Mouse (Mus musculus): ENCODE results near the gene Atp5d. TPM values are rescaled to one million over a fixed set of nuclear protein-coding genes. Genes with fewer than 3 reads are reported as not detected.

The Atp5d gene
- polyA plus RNA-seq, 1 experiment = 1,163 TPM

DNA sequence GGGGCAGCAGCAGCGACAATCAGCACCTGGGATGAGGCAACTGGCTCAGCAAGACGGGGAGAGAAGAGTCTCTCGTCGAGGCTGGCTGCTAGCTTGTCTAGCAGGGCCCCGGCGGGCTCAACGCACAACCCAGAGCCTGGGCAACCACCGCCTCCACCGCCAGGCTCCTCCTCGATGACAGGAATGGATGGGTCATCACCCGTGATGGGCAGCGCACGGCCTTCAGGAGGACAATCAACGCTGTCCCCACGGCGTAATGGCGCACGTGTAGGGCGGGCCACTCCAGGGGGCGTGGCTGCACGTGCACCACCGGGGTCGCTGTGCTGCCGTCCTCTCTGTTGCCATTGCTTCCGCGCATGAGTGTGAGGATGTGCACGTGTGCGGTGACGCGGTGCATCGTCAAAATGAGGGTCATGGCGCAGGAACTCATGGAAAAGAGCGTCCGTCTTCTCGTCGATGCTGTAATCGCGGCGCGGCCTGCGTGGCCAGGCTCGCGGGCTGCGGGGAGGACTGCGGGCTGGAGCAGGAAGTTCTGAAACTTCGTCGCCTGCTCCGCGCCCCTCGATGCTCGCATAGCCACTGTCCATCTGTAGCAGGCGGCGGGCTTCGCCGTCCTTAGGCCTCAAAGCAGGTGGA lies 7.0 kb upstream of the Atp5d start:
- TF ChIP-seq E2F4 (IDR thresholded peaks at IDR 0.05; ENCODE audit: insufficient read depth) = no peak
- TF ChIP-seq REST (IDR thresholded peaks at IDR 0.05; ENCODE audit: insufficient read depth, insufficient read length) = no peak
- no peak for TF ChIP-seq TCF12 (IDR thresholded peaks at IDR 0.05; ENCODE audit: insufficient read depth, poor library complexity, severe bottlenecking)
- no peak for TF ChIP-seq SRF (IDR thresholded peaks at IDR 0.05; ENCODE audit: control insufficient read depth, insufficient read length, low read depth)
- peak; percentile 57 for TF ChIP-seq POLR2A (IDR thresholded peaks at IDR 0.05; ENCODE audit: insufficient read length, low read depth)
- TF ChIP-seq POLR2AphosphoS2 (IDR thresholded peaks at IDR 0.05; ENCODE audit: insufficient read length, low read depth) = peak; percentile 86
- no peak for TF ChIP-seq MYOG (IDR thresholded peaks at IDR 0.05; ENCODE audit: control insufficient read depth in 1 of 3, insufficient read depth in 1 of 3, insufficient read length in 2 of 3, low read depth in 2 of 3)
- H3K4me3 ChIP-seq = no peak overlapping the region
- peaks cover 6% of the 10 kb centered on the region for H3K36me3 ChIP-seq (ENCODE audit: control insufficient read depth, insufficient read depth)
- H3ac ChIP-seq (ENCODE audit: control insufficient read depth, insufficient read length) = no peak overlapping the region
- H3K4me2 ChIP-seq (ENCODE audit: low read depth) = no peak overlapping the region
- no peaks in the 10 kb centered on the region for H3K27me3 ChIP-seq (ENCODE audit: control insufficient read depth, insufficient read depth, insufficient read length)
- H3K79me2 ChIP-seq (ENCODE audit: control insufficient read depth, insufficient read depth) = peaks cover 7% of the 10 kb centered on the region

DNA sequence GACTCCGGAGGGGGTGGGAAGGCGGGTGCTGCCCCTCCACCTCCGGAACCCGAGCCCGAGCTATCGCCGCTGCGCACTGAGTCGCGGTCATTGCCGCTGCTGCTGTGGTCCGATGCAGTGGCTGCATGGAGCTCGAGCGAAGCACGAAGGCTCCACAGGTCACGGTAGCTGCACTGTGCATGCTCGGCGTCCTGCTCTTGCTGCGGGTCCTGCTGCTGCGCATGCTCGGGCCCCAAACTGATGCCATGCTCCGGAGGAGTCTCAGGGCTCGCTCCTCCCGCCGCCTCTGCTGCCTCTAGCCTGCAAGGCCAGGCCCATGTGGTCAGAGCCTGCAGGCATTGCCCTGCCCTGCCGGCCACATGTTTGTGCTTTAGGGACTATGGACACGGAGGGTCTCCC lies 6.5 kb upstream of the Atp5d start:
- TF ChIP-seq TCF12 (IDR thresholded peaks at IDR 0.05; ENCODE audit: insufficient read depth, poor library complexity, severe bottlenecking) (no peak), CEBPB (IDR thresholded peaks at IDR 0.05; ENCODE audit: insufficient read depth, poor library complexity, severe bottlenecking) (no peak), SRF (IDR thresholded peaks at IDR 0.05; ENCODE audit: control insufficient read depth, insufficient read length, low read depth) (no peak), TCF3 (IDR thresholded peaks at IDR 0.05; ENCODE audit: insufficient read length, low read depth) (no peak), USF1 (IDR thresholded peaks at IDR 0.05; ENCODE audit: low read depth) (no peak), MYOD1 (IDR thresholded peaks at IDR 0.05; ENCODE audit: control insufficient read depth in 1 of 3, insufficient read length in 2 of 3, low read depth in 2 of 3) (no peak), MYOG (IDR thresholded peaks at IDR 0.05; ENCODE audit: control insufficient read depth in 1 of 3, insufficient read depth in 1 of 3, insufficient read length in 2 of 3, low read depth in 2 of 3) (no peak), POLR2AphosphoS2 (IDR thresholded peaks at IDR 0.05; ENCODE audit: insufficient read length, low read depth) (no peak), POLR2A (IDR thresholded peaks at IDR 0.05; ENCODE audit: insufficient read length, low read depth) (no peak), E2F4 (IDR thresholded peaks at IDR 0.05; ENCODE audit: insufficient read depth) (no peak), MAX (IDR thresholded peaks at IDR 0.05; ENCODE audit: low read depth) (no peak)
- peaks cover 2% of the 10 kb centered on the region for H3K79me2 ChIP-seq (ENCODE audit: control insufficient read depth, insufficient read depth)
- H3K36me3 ChIP-seq (ENCODE audit: control insufficient read depth, insufficient read depth) = peaks cover 6% of the 10 kb centered on the region
- H3K27me3 ChIP-seq (ENCODE audit: control insufficient read depth, insufficient read depth, insufficient read length) = no peaks in the 10 kb centered on the region
- no peak overlapping the region for H3K4me3 ChIP-seq
- H3K4me2 ChIP-seq (ENCODE audit: low read depth) = no peak overlapping the region
- H3ac ChIP-seq (ENCODE audit: control insufficient read depth, insufficient read length) = no peak overlapping the region

GRCm38 (mm10) chr10:80133226-80133849 lies 5.1 kb upstream of the Atp5d start:
- H3K4me2 ChIP-seq (ENCODE audit: low read depth) = no peak overlapping the region
- no peaks in the 10 kb centered on the region for H3K79me2 ChIP-seq (ENCODE audit: control insufficient read depth, insufficient read depth)
- no peaks in the 10 kb centered on the region for H3K27me3 ChIP-seq (ENCODE audit: control insufficient read depth, insufficient read depth, insufficient read length)
- no peak overlapping the region for H3K4me3 ChIP-seq
- TF ChIP-seq TCF3 (IDR thresholded peaks at IDR 0.05; ENCODE audit: insufficient read length, low read depth) (no peak), MYOD1 (IDR thresholded peaks at IDR 0.05; ENCODE audit: control insufficient read depth in 1 of 3, insufficient read length in 2 of 3, low read depth in 2 of 3) (no peak), SRF (IDR thresholded peaks at IDR 0.05; ENCODE audit: control insufficient read depth, insufficient read length, low read depth) (no peak), MAX (IDR thresholded peaks at IDR 0.05; ENCODE audit: low read depth) (no peak), REST (IDR thresholded peaks at IDR 0.05; ENCODE audit: insufficient read depth, insufficient read length) (no peak), POLR2AphosphoS2 (IDR thresholded peaks at IDR 0.05; ENCODE audit: insufficient read length, low read depth) (peak; percentile 74), TCF12 (IDR thresholded peaks at IDR 0.05; ENCODE audit: insufficient read depth, poor library complexity, severe bottlenecking) (no peak), USF1 (IDR thresholded peaks at IDR 0.05; ENCODE audit: low read depth) (no peak)
- H3ac ChIP-seq (ENCODE audit: control insufficient read depth, insufficient read length) = no peak overlapping the region
- H3K36me3 ChIP-seq (ENCODE audit: control insufficient read depth, insufficient read depth) = peaks cover 6% of the 10 kb centered on the region

GRCm38 (mm10) chr10:80134421-80134820 lies 4.0 kb upstream of the Atp5d start:
- no peaks in the 10 kb centered on the region for H3K27me3 ChIP-seq (ENCODE audit: control insufficient read depth, insufficient read depth, insufficient read length)
- no peak for TF ChIP-seq E2F4 (IDR thresholded peaks at IDR 0.05; ENCODE audit: insufficient read depth)
- no peak for TF ChIP-seq CEBPB (IDR thresholded peaks at IDR 0.05; ENCODE audit: insufficient read depth, poor library complexity, severe bottlenecking)
- no peak for TF ChIP-seq POLR2AphosphoS2 (IDR thresholded peaks at IDR 0.05; ENCODE audit: insufficient read length, low read depth)
- TF ChIP-seq SRF (IDR thresholded peaks at IDR 0.05; ENCODE audit: control insufficient read depth, insufficient read length, low read depth) = no peak
- TF ChIP-seq POLR2A (IDR thresholded peaks at IDR 0.05; ENCODE audit: insufficient read length, low read depth) = no peak
- no peak for TF ChIP-seq REST (IDR thresholded peaks at IDR 0.05; ENCODE audit: insufficient read depth, insufficient read length)
- no peak for TF ChIP-seq MAX (IDR thresholded peaks at IDR 0.05; ENCODE audit: low read depth)
- no peak for TF ChIP-seq TCF3 (IDR thresholded peaks at IDR 0.05; ENCODE audit: insufficient read length, low read depth)
- no peak overlapping the region for H3K4me3 ChIP-seq
- no peak overlapping the region for H3ac ChIP-seq (ENCODE audit: control insufficient read depth, insufficient read length)
- H3K4me2 ChIP-seq (ENCODE audit: low read depth) = no peak overlapping the region
- peaks cover 6% of the 10 kb centered on the region for H3K36me3 ChIP-seq (ENCODE audit: control insufficient read depth, insufficient read depth)
- H3K79me2 ChIP-seq (ENCODE audit: control insufficient read depth, insufficient read depth) = no peaks in the 10 kb centered on the region

DNA sequence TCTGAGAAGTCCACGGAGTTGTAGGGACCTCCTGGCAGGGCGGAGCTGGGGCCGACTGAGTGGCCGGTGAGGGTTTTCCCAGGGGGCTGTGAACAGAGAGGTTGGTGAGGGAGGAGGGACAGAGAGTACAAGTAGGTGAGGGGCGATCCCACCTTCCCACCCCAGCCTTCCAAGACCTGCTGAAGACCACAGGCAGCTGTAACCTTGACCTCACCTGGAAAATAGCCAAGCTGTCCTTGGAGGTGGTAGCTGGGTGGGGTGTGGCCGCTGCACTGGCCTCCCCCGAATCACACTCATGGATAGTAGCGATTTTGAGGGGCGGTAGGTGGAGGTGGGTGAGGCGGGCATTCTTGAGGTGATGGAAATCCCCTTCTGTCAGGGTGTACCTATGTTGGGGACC lies 3.3 kb upstream of the Atp5d start:
- Histone ChIP-seq H3K79me2 (ENCODE audit: control insufficient read depth, insufficient read depth) (no peaks in the 10 kb centered on the region), H3K4me2 (ENCODE audit: low read depth) (no peak overlapping the region), H3ac (ENCODE audit: control insufficient read depth, insufficient read length) (no peak overlapping the region), H3K4me3 (no peak overlapping the region), H3K27me3 (ENCODE audit: control insufficient read depth, insufficient read depth, insufficient read length) (no peaks in the 10 kb centered on the region), H3K36me3 (ENCODE audit: control insufficient read depth, insufficient read depth) (peaks cover 4% of the 10 kb centered on the region)
- TF ChIP-seq USF1 (IDR thresholded peaks at IDR 0.05; ENCODE audit: low read depth) (no peak), MYOG (IDR thresholded peaks at IDR 0.05; ENCODE audit: control insufficient read depth in 1 of 3, insufficient read depth in 1 of 3, insufficient read length in 2 of 3, low read depth in 2 of 3) (no peak), POLR2AphosphoS2 (IDR thresholded peaks at IDR 0.05; ENCODE audit: insufficient read length, low read depth) (no peak), MYOD1 (IDR thresholded peaks at IDR 0.05; ENCODE audit: control insufficient read depth in 1 of 3, insufficient read length in 2 of 3, low read depth in 2 of 3) (no peak), MAX (IDR thresholded peaks at IDR 0.05; ENCODE audit: low read depth) (no peak), REST (IDR thresholded peaks at IDR 0.05; ENCODE audit: insufficient read depth, insufficient read length) (no peak), TCF3 (IDR thresholded peaks at IDR 0.05; ENCODE audit: insufficient read length, low read depth) (no peak), TCF12 (IDR thresholded peaks at IDR 0.05; ENCODE audit: insufficient read depth, poor library complexity, severe bottlenecking) (no peak), SRF (IDR thresholded peaks at IDR 0.05; ENCODE audit: control insufficient read depth, insufficient read length, low read depth) (no peak), E2F4 (IDR thresholded peaks at IDR 0.05; ENCODE audit: insufficient read depth) (no peak), CEBPB (IDR thresholded peaks at IDR 0.05; ENCODE audit: insufficient read depth, poor library complexity, severe bottlenecking) (no peak), POLR2A (IDR thresholded peaks at IDR 0.05; ENCODE audit: insufficient read length, low read depth) (no peak)

Data from myocyte (in vitro differentiated cells).